Mouse (Mus musculus) R1 (cell line): ENCODE measurements around the gene Polrmt.
A peak's percentile ranks its signal among the peaks of the same experiment; 100 is the strongest.
"Not testable (repeated sequence)": the region's sequence is repeated elsewhere in the genome, so short reads cannot be mapped to it uniquely, and the experiment has no call there.

Experiments
- DNase-seq: peaks from one replicate; pipeline ENCODE4 v3.0.0-alpha.2; 2018; ENCODE audit warnings: low read depth, low spot score

Polrmt gene

GRCm38 (mm10) chr10:79774486-79775279, 28.3 kb upstream of the Polrmt start:
- DNase-seq, result peak; percentile 56

DNA sequence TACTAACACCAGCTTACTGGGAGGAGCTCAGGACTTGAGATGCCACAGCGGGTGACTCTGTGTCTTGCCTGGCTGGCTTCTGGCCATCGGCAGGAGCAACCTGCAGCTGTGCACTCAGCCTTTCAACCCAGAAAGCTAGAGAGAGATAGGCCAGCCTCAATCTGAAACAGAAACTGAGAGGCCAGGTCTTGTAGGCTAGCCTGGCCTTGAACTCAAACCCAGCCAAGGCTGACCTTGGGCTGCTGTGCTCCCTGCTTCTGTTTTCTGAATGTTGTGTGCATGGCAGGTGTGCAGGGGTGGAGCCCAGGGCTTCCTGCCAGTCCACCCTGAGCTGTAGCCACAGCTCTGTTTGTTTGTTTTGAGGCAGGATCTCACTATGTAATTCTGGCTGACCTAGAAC, 26.8 kb upstream of the Polrmt start:
- DNase-seq, result no peak

DNA sequence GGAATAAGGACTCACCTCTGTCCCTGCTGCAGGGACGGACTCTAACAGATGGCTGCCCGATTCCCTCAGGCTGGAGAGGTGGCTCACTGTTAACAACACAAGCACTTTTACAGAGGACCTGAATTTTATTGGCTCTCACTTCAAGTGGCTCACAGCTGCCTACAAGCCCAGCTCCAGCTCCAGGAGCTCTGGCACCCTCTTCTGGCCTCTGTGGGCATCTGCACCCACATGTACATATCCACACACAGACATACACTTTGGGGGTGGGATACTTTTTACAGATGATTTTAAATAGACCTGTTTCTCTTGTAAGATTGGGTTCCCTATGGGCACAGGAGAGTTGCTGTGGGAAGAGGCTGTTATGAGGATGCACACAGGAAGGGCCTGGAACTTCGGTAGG, 25.9 kb upstream of the Polrmt start:
- peak; percentile 84 for DNase-seq

- no peak for DNase-seq
These were observed 22.9 kb upstream of the Polrmt start for GRCm38 (mm10) chr10:79769329-79769728.

DNA sequence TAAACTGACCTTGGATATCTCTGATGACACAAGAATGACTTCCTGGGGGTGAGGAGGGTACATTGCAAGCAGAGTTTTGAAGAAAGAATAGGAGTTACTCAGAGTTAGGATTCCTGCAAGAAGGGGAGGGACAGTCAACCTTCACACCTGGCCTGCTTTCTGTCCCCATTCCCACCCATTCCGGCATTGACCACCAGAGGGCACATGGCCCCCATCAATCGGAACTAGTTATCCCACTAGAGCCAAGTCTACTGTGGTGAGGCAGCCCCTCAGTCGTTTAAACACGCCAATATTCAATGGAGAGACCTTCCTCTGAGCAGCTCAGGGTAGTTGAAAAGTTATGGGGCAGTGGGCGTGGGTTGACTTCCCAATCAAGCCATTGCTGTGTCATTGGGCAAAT, 22.0 kb upstream of the Polrmt start:
- DNase-seq, result peak; percentile 83

DNA sequence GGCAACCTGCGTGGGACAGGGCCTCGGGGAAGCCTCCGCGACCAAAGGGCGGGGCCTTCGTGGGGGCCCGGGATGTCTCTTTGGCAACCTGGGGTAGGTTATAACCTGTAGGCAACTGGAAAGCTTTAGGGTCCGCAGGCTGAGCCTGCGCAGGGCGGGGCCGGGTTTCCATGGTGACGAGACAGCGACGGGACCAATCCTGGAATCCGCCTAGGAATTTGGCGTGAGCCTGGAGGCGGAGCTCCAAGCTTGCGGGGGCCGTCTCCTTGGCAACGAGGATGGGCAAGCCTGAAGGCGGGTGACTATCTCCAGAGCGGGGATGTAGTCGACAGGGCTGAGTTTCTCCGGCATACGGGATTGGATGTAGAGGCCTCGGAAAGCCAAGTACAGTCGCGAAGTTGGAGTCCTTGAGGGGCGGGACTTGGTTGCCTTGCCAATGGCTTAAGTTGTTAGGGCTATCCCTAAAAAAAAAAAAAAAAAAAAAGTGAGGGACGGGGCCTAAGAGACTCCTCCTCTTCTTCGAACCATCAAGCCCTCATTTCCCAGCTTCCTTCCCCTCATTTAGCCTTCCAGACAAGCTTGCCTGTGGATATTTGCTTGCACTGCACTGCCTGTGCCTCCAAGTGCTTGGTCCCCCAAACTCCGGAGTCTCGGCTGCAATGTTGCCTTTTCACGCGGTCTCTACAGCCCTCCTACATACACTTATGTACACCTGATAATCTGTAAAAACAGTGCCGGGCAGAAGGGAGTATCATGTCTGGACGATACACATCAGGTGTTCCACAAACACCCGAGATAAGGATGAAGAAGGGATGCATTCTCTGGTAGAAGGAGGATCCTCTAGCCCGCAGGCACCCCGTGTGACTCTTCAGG, 21.2 kb upstream of the Polrmt start:
- peak; percentile 97 for DNase-seq

DNA sequence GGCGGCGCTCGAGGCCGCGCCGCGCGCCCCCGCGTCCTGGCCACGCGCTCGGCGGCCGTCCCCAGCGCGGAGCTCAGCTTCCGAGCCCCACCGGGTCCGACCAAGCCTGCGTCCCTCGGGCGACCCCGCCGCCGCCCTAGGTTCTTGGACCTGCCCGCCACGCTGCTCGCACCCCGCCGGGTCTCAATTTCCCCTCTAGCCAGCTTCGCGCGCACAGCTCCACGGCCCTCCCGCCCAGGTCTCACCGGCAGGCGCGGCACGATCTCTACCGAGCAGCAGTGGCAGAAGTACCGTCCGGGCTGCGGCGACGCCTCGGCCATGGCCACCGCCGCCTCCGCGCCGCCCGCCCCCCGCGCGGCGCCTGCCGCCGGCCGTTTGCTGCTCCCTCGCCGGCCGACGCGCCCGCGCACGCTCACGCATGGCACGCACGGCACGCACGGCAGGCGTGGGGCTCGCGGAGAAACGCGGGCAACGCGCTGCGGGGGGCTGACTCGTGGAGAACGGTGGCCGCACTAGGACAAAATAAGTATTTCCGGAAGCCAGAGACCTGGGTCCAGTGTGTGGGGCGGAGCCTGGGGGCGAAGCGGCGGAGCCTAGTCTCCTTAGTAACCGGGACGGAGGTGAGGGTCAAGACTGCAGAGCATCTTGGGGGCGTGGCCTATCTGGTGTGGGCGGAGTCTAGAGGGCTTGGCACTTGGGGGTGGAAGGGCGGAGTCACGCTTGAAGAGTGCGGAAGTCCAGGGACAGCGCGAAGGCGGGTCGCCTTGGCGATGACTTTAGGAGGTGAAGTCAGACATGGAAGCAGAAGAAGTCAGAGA, 20.3 kb upstream of the Polrmt start, which contains the start of gene Rnf126:
Gene Rnf126, minus strand, starts transcription at position 445 of the 818 bp plus-strand sequence.
- peak; percentile 100 for DNase-seq

DNA sequence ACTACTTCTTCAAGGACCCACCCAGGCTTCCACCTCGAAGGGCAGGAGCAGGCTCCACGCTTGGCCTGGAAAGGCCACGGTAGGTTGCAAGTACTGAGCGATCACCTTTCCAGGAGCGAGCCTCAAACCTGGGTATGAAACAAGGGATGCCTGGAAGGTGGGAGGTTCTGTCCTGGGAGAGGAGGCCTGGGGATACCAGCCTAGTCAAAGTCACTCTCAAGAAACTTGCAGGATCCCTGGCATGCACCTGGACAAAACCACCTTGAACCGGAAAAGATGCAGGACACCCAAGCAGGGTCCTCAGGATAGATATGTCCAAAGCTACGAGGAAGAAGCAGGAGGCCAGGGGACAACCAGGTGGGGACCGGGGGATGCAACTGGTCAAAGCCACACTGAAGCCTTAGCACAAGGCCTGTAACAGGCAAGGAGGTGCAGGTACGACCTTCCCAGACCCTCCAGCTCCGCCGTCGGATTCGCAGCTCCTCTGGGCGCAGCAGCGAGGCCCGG, 19.7 kb upstream of the Polrmt start:
- no peak for DNase-seq

- DNase-seq, result no peak
These were observed 18.9 kb upstream of the Polrmt start for GRCm38 (mm10) chr10:79765228-79765745.

GRCm38 (mm10) chr10:79764234-79764633, 17.9 kb upstream of the Polrmt start:
- DNase-seq, result no peak

GRCm38 (mm10) chr10:79762875-79763274, 16.5 kb upstream of the Polrmt start:
- DNase-seq, result no peak

DNA sequence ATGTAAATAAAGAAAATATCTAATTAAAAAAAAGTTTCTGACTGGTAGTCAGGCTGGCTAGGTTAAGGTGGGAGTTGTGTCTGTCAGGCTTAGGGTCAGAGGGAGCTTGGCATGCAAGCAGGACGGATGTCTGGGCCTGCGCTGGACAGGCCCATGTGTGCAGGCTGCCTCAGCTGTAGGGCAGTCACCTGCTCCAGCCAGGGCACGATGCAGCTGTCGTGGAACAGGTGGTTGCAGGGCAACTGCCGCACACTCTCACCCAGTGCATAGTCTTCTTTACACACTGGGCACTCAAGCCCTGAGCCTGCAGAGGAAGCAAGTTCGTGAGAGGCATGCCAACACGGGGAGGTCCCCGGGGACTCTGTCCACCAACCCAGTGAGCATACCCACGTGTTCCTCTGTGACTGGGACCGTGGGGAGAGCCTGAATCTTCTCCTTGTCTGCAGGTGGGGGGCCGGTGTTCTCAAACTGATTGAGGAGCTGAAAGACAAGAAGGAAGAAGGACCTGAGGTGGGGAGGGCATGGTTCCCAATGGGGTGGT, 14.3 kb upstream of the Polrmt start:
- DNase-seq, result no peak

DNA sequence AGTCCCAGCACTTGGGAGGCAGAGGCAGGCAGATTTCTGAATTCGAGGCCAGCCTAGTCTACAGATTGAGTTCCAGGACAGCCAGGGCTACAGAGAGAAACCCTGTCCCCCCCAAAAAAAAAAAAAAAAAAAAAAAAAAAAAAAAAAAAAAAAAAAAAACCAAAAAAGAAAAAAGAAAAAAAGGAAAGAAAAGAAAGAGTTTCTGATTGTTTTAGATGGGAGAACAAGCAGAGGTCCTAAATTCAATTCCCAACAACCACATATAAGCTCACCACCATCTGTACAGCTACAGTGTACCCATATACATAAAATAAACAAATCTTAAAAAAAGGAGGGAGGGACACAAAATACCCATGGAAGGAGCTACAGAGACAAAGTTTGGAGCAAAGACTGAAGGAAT, 13.3 kb upstream of the Polrmt start:
- DNase-seq, result not testable (repeated sequence)

- no peak for DNase-seq
These were observed 10.3 kb upstream of the Polrmt start for GRCm38 (mm10) chr10:79756660-79757059.

- DNase-seq, result peak; percentile 57
These were observed 9.5 kb upstream of the Polrmt start for GRCm38 (mm10) chr10:79755854-79756253.

DNA sequence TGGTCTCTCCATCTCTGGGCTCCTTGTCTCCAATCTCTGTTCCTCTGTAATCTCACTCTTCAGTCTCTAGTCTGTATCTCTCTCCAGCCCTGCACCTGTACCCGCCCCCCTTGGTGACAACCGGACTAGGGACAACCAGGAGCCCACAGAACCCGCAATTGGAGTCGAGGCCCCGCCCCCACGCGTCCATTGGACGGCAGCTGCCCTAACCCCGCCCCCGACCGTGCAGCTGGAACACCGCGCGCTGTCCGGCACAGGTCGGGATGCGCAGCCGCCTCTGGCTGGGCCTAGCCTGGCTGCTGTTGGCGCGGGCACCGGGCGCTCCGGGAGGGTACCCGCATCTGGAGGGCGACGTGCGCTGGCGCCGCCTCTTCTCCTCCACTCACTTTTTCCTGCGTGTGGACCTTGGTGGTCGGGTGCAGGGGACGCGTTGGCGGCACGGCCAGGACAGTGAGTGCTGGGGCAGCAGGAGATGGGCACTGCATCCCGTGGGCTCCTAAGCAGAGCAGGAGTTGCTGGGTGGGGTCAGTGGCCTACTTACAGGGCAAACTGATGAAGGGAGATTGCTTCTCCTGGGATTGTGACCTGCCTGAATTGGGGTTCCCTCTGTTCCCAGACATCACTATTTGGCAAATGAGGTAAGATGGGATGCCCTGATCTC, 8.6 kb upstream of the Polrmt start, which contains the start of gene Fgf22:
Gene Fgf22, plus strand, starts transcription at position 221 of the 661 bp plus-strand sequence.
- DNase-seq, result peak; percentile 87

DNA sequence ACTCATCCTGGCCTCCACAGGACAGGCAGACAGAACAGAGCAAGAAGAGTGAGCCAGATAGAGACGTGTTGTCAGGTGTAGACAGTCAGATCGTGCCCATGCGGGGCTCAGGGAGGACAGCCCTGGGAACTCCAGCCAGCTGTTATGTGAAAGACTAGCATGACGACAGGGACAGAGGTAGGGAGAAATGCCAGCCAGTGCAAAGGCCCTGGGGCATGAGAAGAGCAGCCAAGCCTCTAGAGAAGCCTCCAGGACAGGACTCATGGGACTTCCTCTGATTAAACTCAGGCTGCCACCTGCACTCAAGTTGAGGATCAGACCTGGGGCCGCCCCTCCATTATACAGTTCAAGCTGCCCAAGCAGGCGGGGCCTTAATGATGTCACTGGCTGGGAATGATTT, 2.1 kb upstream of the Polrmt start:
- no peak for DNase-seq

GRCm38 (mm10) chr10:79746774-79747151, 382 bp upstream of the Polrmt start:
- no peak for DNase-seq

DNA sequence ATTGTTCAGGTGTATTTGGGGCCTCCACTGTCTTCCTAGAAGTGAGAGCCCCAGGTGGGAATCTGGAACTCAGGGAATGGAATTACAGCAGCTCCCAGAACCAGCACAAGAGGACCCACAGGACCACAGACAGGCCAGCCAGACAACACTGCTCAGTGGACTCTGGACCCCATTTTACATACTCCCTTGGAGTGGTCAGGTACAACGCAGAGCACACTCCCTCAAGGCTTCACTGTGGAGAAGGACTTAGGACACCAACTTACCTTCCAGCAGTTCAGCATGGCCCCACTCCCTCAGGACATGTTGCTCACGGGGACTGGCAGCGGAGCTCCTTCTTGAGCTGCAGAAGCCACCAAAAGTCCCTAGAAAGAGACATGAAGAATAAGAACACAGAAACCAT, 970 bp downstream of the Polrmt start:
- no peak for DNase-seq

DNA sequence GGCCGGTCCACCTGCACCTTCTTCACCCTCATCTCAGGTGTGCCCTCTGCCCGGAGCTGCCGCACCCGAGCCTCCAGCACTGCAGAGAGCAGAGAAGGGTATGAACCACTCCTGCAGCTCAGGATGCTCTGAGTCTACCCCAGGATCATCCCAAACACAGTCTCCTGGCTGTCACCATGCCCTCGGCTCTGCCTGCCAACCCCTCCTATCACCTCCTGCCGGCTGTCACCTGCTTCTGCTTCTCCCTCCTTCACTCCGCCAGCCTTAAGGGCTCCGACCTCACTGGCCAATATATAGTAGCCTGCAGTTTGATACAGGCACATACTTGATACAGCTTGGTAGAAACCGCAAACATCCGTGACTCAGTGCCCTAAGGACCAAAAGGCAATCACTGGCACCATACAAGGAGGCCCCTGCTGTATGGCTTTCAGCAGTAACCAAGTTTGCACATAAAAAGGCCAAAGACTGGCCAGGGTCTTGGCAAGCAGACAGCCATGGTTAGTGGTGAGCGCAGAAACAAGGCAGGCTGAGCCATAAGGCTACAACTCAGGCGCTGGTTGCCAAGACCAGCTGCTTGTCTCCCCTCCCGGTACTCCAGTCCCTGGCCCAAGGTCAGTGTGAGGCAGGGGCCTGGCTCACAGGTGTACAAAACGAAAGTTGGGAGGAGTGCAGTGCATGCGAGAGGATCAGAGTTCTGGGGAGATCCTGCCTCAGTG, 2.6 kb downstream of the Polrmt start:
- DNase-seq, result no peak
